8 mouse cellular contexts compared by ENCODE assay signal in the genomic region with DNA sequence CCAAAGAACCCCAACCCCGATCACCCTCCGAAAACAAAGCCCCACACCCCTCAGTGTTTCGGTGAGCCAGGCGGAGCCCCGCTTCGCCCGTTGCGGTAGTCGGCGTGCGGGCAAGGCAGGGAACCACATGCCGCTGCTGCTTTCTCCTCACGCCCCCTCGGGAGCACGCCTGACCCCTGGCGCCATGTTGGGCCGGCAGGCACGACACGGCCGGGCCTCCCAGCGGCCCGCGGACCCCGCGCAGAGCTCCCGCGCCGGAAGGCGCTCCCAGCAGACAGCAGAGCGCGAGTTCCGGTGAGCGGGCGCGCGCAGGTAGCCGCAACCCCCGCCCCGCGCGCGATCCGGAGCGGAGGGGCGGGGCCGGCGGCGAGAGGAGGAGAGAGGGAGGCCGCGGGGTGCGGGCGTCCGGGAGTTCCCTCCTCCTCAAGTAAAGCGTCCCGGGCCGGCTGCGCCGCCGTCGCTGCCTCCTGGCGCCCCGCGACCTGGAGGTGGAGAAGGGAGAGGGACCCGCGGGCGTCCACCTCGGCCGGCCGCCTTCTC. TPM values are rescaled to one million over a fixed set of nuclear protein-coding genes. Genes with fewer than 3 reads are reported as not detected.
A peak's percentile ranks its signal among the peaks of the same experiment; 100 is the strongest.
DNase-seq lines count a peak whose midpoint lies in the region; ATAC-seq lines count a peak whose summit lies in the region.

A gene (plus strand): TSS at position 371 of the 540 bp plus-strand sequence.

- peak; percentile 85 for ATAC-seq in activated CD4-positive, CD25-positive, alpha-beta regulatory T cell, adult 4 months
- peak; percentile 94 for ATAC-seq in hindbrain, embryonic 15.5 days (ENCODE audit: low FRiP score, low read depth)

- H3K27ac ChIP-seq in hindbrain, embryonic 15.5 days (replicated peaks): peak within 1 kb of the TSS; percentile 90

- peak within 1 kb of the TSS; percentile 83 for H3K9ac ChIP-seq in hindbrain, embryonic 15.5 days

- H3K4me2 ChIP-seq in hindbrain, embryonic 15.5 days: peak within 1 kb of the TSS; percentile 92

- H3K36me3 ChIP-seq in hindbrain, embryonic 15.5 days: no peaks in the 10 kb centered on the region
- H3K36me3 ChIP-seq in megakaryocyte, embryonic 14.5 days (replicated peaks; ENCODE audit: low read length): no peaks in the 10 kb centered on the region

- WGBS in hindbrain, embryonic 15.5 days: under 1% methylated on average over 59 of the region's 69 CpGs

- DNase-seq in cerebellum, postnatal 25 days: peak; percentile 88 to 93
- DNase-seq in gastrocnemius, adult 18-20 months (ENCODE audit: low spot score): peak; percentile 64
- DNase-seq in left cerebral cortex, adult 8-10 months (ENCODE audit: low spot score in 2 of 2): peak; percentile 47 to 48
- peak; percentile 73 to 76 for DNase-seq in right cerebral cortex, postnatal 10 days (ENCODE audit: low spot score in 2 of 2)
- peak; percentile 86 for DNase-seq in urinary bladder, postnatal 14 days (ENCODE audit: low spot score)

- H3K4me1 ChIP-seq in hindbrain, embryonic 15.5 days (replicated peaks): peaks cover 28% of the 10 kb centered on the region
- peaks cover 28% of the 10 kb centered on the region for H3K4me1 ChIP-seq in megakaryocyte, embryonic 14.5 days

- H3K27me3 ChIP-seq in hindbrain, embryonic 15.5 days: no peaks in the 10 kb centered on the region
- H3K27me3 ChIP-seq in megakaryocyte, embryonic 14.5 days (replicated peaks): peaks cover 56% of the 10 kb centered on the region

- peak within 1 kb of the TSS; percentile 88 for H3K4me3 ChIP-seq in hindbrain, embryonic 15.5 days
- peak within 1 kb of the TSS; percentile 92 for H3K4me3 ChIP-seq in megakaryocyte, embryonic 14.5 days (replicated peaks)

- H3K9me3 ChIP-seq in hindbrain, embryonic 15.5 days: no peaks in the 10 kb centered on the region
- H3K9me3 ChIP-seq in megakaryocyte, embryonic 14.5 days: no peaks in the 10 kb centered on the region

RNA-seq across cellular contexts. Expression of the gene that starts here (rescaled TPM):
- polyA plus RNA-seq in activated CD4-positive, CD25-positive, alpha-beta regulatory T cell, adult 4 months (2017; shearing (Covaris generic)): under 1 TPM; 0.65 to 0.91 TPM
- total RNA-seq in gastrocnemius, adult 18-20 months (2021): 1 to 10 TPM; 6.1 to 9.7 TPM
- polyA plus RNA-seq in hindbrain, embryonic 15.5 days (2015; fragmentation: Nextera tagmentation; extraction: Ambion mirVana): 20.4 and 20.5 TPM in 2 replicates
- total RNA-seq in left cerebral cortex, adult 8-10 months (2022): 10 to 100 TPM; 13.0 to 15.5 (median 14.3) TPM
- polyA plus RNA-seq in megakaryocyte, embryonic 14.5 days (2012; ENCODE audit: insufficient read depth, low replicate concordance): not detected in 2 replicates

Comparison
In these comparisons a context has a peak if more than half of its experiments do, and no peak if none do; other contexts are left out.
1. Peak in every context shown above with its lines: DNase-seq, ATAC-seq, H3K4me3 ChIP-seq and H3K27ac ChIP-seq.
2. RNA of the gene that starts here (polyA plus RNA-seq): 20.4 to 20.5 TPM in hindbrain, embryonic 15.5 days; 0.65 to 0.91 TPM in activated CD4-positive, CD25-positive, alpha-beta regulatory T cell, adult 4 months and not detected in megakaryocyte, embryonic 14.5 days; every median in the first group is over 10 times any median in the second.
3. Peak in ATAC-seq in activated CD4-positive, CD25-positive, alpha-beta regulatory T cell, adult 4 months; RNA of the gene not detected or under 1 TPM.